In genomic region chr14:118179701-118180100, GRCm38 (mm10) we compare ENCODE assay signal across 8 mouse cellular contexts. TPM values are rescaled to one million over a fixed set of nuclear protein-coding genes. Genes with fewer than 3 reads are reported as not detected.
A peak's percentile ranks its signal among the peaks of the same experiment; 100 is the strongest.
DNase-seq lines count a peak whose midpoint lies in the region; ATAC-seq and TF ChIP-seq lines count a peak whose summit lies in the region.

No protein-coding gene starts in this region.

- H3K4me3 ChIP-seq in kidney, embryonic 15.5 days (replicated peaks): peak overlapping the region; percentile 61
- peak overlapping the region; percentile 30 for H3K4me3 ChIP-seq in cortical plate, adult 2 months (ENCODE audit: insufficient read depth, low read length)
- H3K4me3 ChIP-seq in hindbrain, embryonic 14.5 days (replicated peaks; ENCODE audit: low read length): peak overlapping the region; percentile 45
- peak overlapping the region; percentile 47 for H3K4me3 ChIP-seq in midbrain, embryonic 12.5 days

- H3K27me3 ChIP-seq in kidney, embryonic 15.5 days: no peaks in the 10 kb centered on the region
- H3K27me3 ChIP-seq in hindbrain, embryonic 14.5 days (ENCODE audit: control insufficient read depth, insufficient read depth, low read length): no peaks in the 10 kb centered on the region
- H3K27me3 ChIP-seq in midbrain, embryonic 12.5 days: no peaks in the 10 kb centered on the region

- H3K9ac ChIP-seq in kidney, embryonic 15.5 days: peak overlapping the region; percentile 44; the same call in 1 of the 2 replicates
- peak overlapping the region; percentile 65 for H3K9ac ChIP-seq in hindbrain, embryonic 14.5 days
- peak overlapping the region; percentile 53 for H3K9ac ChIP-seq in midbrain, embryonic 12.5 days (replicated peaks)

- TF ChIP-seq CTCF in cortical plate, adult 2 months (IDR thresholded peaks at IDR 0.05; ENCODE audit: extremely low read depth, insufficient read depth, low read length): no peak

- H3K36me3 ChIP-seq in kidney, embryonic 15.5 days: no peaks in the 10 kb centered on the region
- H3K36me3 ChIP-seq in hindbrain, embryonic 14.5 days (replicated peaks; ENCODE audit: control insufficient read depth, insufficient read depth): no peaks in the 10 kb centered on the region
- no peaks in the 10 kb centered on the region for H3K36me3 ChIP-seq in midbrain, embryonic 12.5 days

- peak overlapping the region; percentile 87 for H3K4me2 ChIP-seq in kidney, embryonic 15.5 days
- peak overlapping the region; percentile 86 for H3K4me2 ChIP-seq in hindbrain, embryonic 14.5 days (replicated peaks)
- peak overlapping the region; percentile 73 for H3K4me2 ChIP-seq in midbrain, embryonic 12.5 days (replicated peaks)

- peaks cover 7% of the 10 kb centered on the region for H3K4me1 ChIP-seq in kidney, embryonic 15.5 days
- no peaks in the 10 kb centered on the region for H3K4me1 ChIP-seq in cortical plate, adult 2 months (ENCODE audit: control insufficient read depth, insufficient read depth, low read length)
- H3K4me1 ChIP-seq in hindbrain, embryonic 14.5 days (replicated peaks; ENCODE audit: control insufficient read depth, insufficient read depth, low read length): 0 out of 2 replicates have a peak, but pooled peaks cover 3% of the 10 kb centered on the region
- no peaks in the 10 kb centered on the region for H3K4me1 ChIP-seq in midbrain, embryonic 12.5 days

- no peak for TF ChIP-seq POLR2A in cortical plate, adult 2 months (IDR thresholded peaks at IDR 0.05; ENCODE audit: extremely low read depth, insufficient read depth, low read length)

- no peaks in the 10 kb centered on the region for H3K9me3 ChIP-seq in kidney, embryonic 15.5 days (replicated peaks)
- H3K9me3 ChIP-seq in hindbrain, embryonic 14.5 days (ENCODE audit: control insufficient read depth, low read length): no peaks in the 10 kb centered on the region
- no peaks in the 10 kb centered on the region for H3K9me3 ChIP-seq in midbrain, embryonic 12.5 days

- WGBS in kidney, embryonic 15.5 days: 31% methylated on average over 7 of the region's 7 CpGs
- WGBS in hindbrain, embryonic 14.5 days: 30% methylated on average over 7 of the region's 7 CpGs
- 32% methylated on average over 7 of the region's 7 CpGs for WGBS in midbrain, embryonic 12.5 days

- peak overlapping the region; percentile 72; the same call in 1 of the 2 replicates for H3K27ac ChIP-seq in kidney, embryonic 15.5 days
- H3K27ac ChIP-seq in cortical plate, adult 2 months (ENCODE audit: insufficient read depth, low read length): no peak overlapping the region
- H3K27ac ChIP-seq in hindbrain, embryonic 14.5 days: peak overlapping the region; percentile 82
- H3K27ac ChIP-seq in midbrain, embryonic 12.5 days (replicated peaks): peak overlapping the region; percentile 81

- DNase-seq in kidney, adult 18-20 months: no peak
- no peak for DNase-seq in hindbrain, embryonic 14.5 days (ENCODE audit: low spot score)
- no peak for DNase-seq in frontal cortex, postnatal 10 days (ENCODE audit: low spot score in 2 of 2)
- no peak for DNase-seq in spleen, postnatal 4 days (ENCODE audit: low spot score in 2 of 2)
- DNase-seq in layer of hippocampus, postnatal 10 days (ENCODE audit: low spot score in 2 of 2): no peak

- ATAC-seq in kidney, embryonic 15.5 days (replicated peaks; ENCODE audit: low FRiP score): peak; percentile 9; the same call in 1 of the 2 replicates
- ATAC-seq in hindbrain, embryonic 14.5 days (ENCODE audit: low FRiP score): no peak
- no peak for ATAC-seq in midbrain, embryonic 12.5 days (ENCODE audit: low FRiP score, low read depth)

RNA-seq across cellular contexts. Expression of gene Gpr180, which starts 42.7 kb away (rescaled TPM):
- polyA plus RNA-seq in kidney, embryonic 15.5 days (2015; fragmentation: Nextera tagmentation; extraction: Ambion mirVana): 54.6 and 58.6 TPM in 2 replicates
- polyA plus RNA-seq in cortical plate, adult 2 months (2012; rRNA removed): 29.7 and 33.0 TPM in 2 replicates
- 47.5 and 51.7 TPM in 2 replicates for polyA plus RNA-seq in hindbrain, embryonic 14.5 days (2014; fragmentation: Nextera tagmentation; extraction: Ambion mirVana)
- polyA plus RNA-seq in midbrain, embryonic 12.5 days (2016; fragmentation: Nextera tagmentation; extraction: Ambion mirVana): 32.8 and 35.9 TPM in 2 replicates
- total RNA-seq in layer of hippocampus, postnatal 10 days (2021): 10 to 100 TPM; 27.0 to 28.4 TPM

RNA-seq across cellular contexts. Expression of gene Tgds, which starts 47.1 kb away (rescaled TPM):
- 36.7 and 38.1 TPM in 2 replicates for polyA plus RNA-seq in kidney, embryonic 15.5 days (2015; fragmentation: Nextera tagmentation; extraction: Ambion mirVana)
- 7.9 and 8.3 TPM in 2 replicates for polyA plus RNA-seq in cortical plate, adult 2 months (2012; rRNA removed)
- 15.8 and 18.5 TPM in 2 replicates for polyA plus RNA-seq in hindbrain, embryonic 14.5 days (2014; fragmentation: Nextera tagmentation; extraction: Ambion mirVana)
- polyA plus RNA-seq in midbrain, embryonic 12.5 days (2016; fragmentation: Nextera tagmentation; extraction: Ambion mirVana): 22.0 and 26.3 TPM in 2 replicates
- 10 to 100 TPM; 10.2 to 10.6 TPM for total RNA-seq in layer of hippocampus, postnatal 10 days (2021)

RNA-seq across cellular contexts. Expression of gene Sox21, which starts 57.1 kb away (rescaled TPM):
- 0.08 TPM in 1 of 2 replicates, not detected in the other for polyA plus RNA-seq in kidney, embryonic 15.5 days (2015; fragmentation: Nextera tagmentation; extraction: Ambion mirVana)
- polyA plus RNA-seq in cortical plate, adult 2 months (2012; rRNA removed): 8.5 and 9.6 TPM in 2 replicates
- 5.9 and 9.3 TPM in 2 replicates for polyA plus RNA-seq in hindbrain, embryonic 14.5 days (2014; fragmentation: Nextera tagmentation; extraction: Ambion mirVana)
- polyA plus RNA-seq in midbrain, embryonic 12.5 days (2016; fragmentation: Nextera tagmentation; extraction: Ambion mirVana): 34.8 and 35.5 TPM in 2 replicates
- total RNA-seq in layer of hippocampus, postnatal 10 days (2021): 10 to 100 TPM; 11.8 to 13.1 TPM
